ENCODE assay signal across 18 mouse cellular contexts in the genomic region with DNA sequence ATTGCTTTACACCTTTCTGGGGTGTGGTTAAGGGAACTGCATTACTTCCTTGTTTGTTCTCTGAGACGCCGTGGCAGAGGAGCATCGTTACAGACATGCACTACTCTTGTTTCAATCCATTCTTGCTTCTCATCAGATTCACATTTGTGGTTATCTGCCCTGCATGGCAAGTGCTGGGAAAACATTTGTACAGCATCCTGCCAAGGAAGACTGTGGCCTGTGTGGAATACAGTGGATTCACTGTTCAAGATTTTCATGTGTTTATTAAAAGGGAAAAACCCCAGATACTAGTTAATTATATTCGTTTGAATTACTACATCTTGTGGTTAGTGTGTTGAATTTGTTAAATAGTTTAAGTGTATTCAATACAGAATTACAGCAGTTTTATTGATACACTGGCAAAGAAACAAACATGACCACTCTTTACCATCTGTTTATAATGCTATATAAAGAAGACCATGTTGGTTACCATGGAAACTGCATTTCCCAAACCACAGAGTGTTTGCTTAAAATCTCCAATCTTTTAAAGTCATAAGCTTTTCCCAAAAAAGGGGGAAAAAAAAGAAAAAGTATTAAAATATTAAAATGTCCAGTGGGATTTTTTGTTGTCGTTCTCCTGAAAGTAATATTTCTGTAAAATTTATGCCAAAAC. TPM values are rescaled to one million over a fixed set of nuclear protein-coding genes. Genes with fewer than 3 reads are reported as not detected.
DNase-seq lines count a peak whose midpoint lies in the region; ATAC-seq and TF ChIP-seq lines count a peak whose summit lies in the region.
"Had no signal": no experiment of that assay in that cellular context is flagged by ENCODE, and none has a peak within 500 bp of the region (broad histone marks: within the 10 kb centered on the region; RNA-seq: fewer than 3 reads in every experiment).

No protein-coding gene starts in this region.

- no peak overlapping the region for H3K27ac ChIP-seq in heart, embryonic 10.5 days
- H3K27ac ChIP-seq in limb, embryonic 11.5 days (replicated peaks; ENCODE audit: low read depth, low read length), result no peak overlapping the region
- H3K27ac ChIP-seq in limb, embryonic 10.5 days, result no peak overlapping the region
- H3K27ac ChIP-seq in embryonic facial prominence, embryonic 14.5 days (replicated peaks; ENCODE audit: low read depth, low read length), result 0 out of 2 replicates have a peak overlapping the region, but pooled peaks have one; percentile 15
- H3K27ac ChIP-seq in midbrain, postnatal 0 days (ENCODE audit: low read depth, low read length), result peak overlapping the region; percentile 63
- H3K27ac ChIP-seq in thymus, adult 2 months (ENCODE audit: control insufficient read depth, insufficient read depth, low read length), result no peak overlapping the region
- H3K27ac ChIP-seq: gastrocnemius, adult 2 months; intestine, embryonic 15.5 days; kidney, postnatal 0 days; neural tube, embryonic 13.5 days had no signal

- WGBS in heart, embryonic 10.5 days, result 84% methylated on average over 5 of the region's 5 CpGs
- 84% methylated on average over 5 of the region's 5 CpGs for WGBS in limb, embryonic 11.5 days
- 90% methylated on average over 5 of the region's 5 CpGs for WGBS in limb, embryonic 10.5 days
- WGBS in embryonic facial prominence, embryonic 14.5 days, result 50% methylated on average over 5 of the region's 5 CpGs
- 51% methylated on average over 5 of the region's 5 CpGs for WGBS in midbrain, postnatal 0 days
- 78% methylated on average over 5 of the region's 5 CpGs for WGBS in thymus, adult 2 months

- DNase-seq in heart, adult 11 months, result peak; percentile 39
- DNase-seq in heart, embryonic 10.5 days (ENCODE audit: low spot score), result no peak
- DNase-seq in limb, embryonic 11.5 days (ENCODE audit: low spot score), result no peak
- no peak for DNase-seq in limb, embryonic 10.5 days (ENCODE audit: low spot score)
- peak; percentile 79 for DNase-seq in embryonic facial prominence, embryonic 14.5 days (ENCODE audit: low spot score)
- DNase-seq in midbrain, postnatal 0 days (ENCODE audit: low spot score), result peak; percentile 58
- no peak for DNase-seq in thymus, adult 2 months
- DNase-seq in gastrocnemius, postnatal 25 days, result no peak
- DNase-seq: adrenal gland, adult 2 months; cerebellum, adult 2 months; gastrocnemius, adult 2 months; heart, postnatal 14 days; left cerebral cortex, postnatal 4 days; lung, postnatal 4 days had no signal

- no peak overlapping the region for H3K4me2 ChIP-seq in limb, embryonic 11.5 days (ENCODE audit: low read depth, severe bottlenecking)
- H3K4me2 ChIP-seq in embryonic facial prominence, embryonic 14.5 days (ENCODE audit: low read depth, low read length), result no peak overlapping the region; the same call in 1 of the 2 replicates
- H3K4me2 ChIP-seq in midbrain, postnatal 0 days (ENCODE audit: low read depth, low read length, poor library complexity, severe bottlenecking), result no peak overlapping the region
- H3K4me2 ChIP-seq: intestine, embryonic 15.5 days; neural tube, embryonic 13.5 days had no signal

- no peaks in the 10 kb centered on the region for H3K36me3 ChIP-seq in heart, embryonic 10.5 days
- no peaks in the 10 kb centered on the region for H3K36me3 ChIP-seq in limb, embryonic 11.5 days (ENCODE audit: control insufficient read depth, insufficient read depth, low read length)
- no peaks in the 10 kb centered on the region for H3K36me3 ChIP-seq in limb, embryonic 10.5 days
- no peaks in the 10 kb centered on the region for H3K36me3 ChIP-seq in embryonic facial prominence, embryonic 14.5 days (ENCODE audit: control insufficient read depth, insufficient read depth, low read length)
- no peaks in the 10 kb centered on the region for H3K36me3 ChIP-seq in midbrain, postnatal 0 days (ENCODE audit: insufficient read depth, low read length)
- no peaks in the 10 kb centered on the region for H3K36me3 ChIP-seq in thymus, adult 2 months (ENCODE audit: control insufficient read depth, insufficient read depth, low read length)
- H3K36me3 ChIP-seq: intestine, embryonic 15.5 days; neural tube, embryonic 13.5 days had no signal

- no peak overlapping the region for H3K4me3 ChIP-seq in heart, embryonic 10.5 days
- no peak overlapping the region for H3K4me3 ChIP-seq in limb, embryonic 11.5 days (ENCODE audit: low read depth, low read length)
- no peak overlapping the region for H3K4me3 ChIP-seq in limb, embryonic 10.5 days
- no peak overlapping the region for H3K4me3 ChIP-seq in embryonic facial prominence, embryonic 14.5 days (ENCODE audit: low read depth, low read length)
- no peak overlapping the region for H3K4me3 ChIP-seq in midbrain, postnatal 0 days (ENCODE audit: low read depth, low read length)
- H3K4me3 ChIP-seq in thymus, adult 2 months (ENCODE audit: control insufficient read depth, insufficient read depth, low read length), result no peak overlapping the region
- H3K4me3 ChIP-seq: erythroblast, embryonic 14.5 days; gastrocnemius, adult 2 months; intestine, embryonic 15.5 days; neural tube, embryonic 13.5 days had no signal

- peaks cover 13% of the 10 kb centered on the region for H3K4me1 ChIP-seq in heart, embryonic 10.5 days
- no peaks in the 10 kb centered on the region; the same call in 1 of the 2 replicates for H3K4me1 ChIP-seq in limb, embryonic 11.5 days (ENCODE audit: control insufficient read depth, insufficient read depth, low read length)
- peaks cover 11% of the 10 kb centered on the region; the same call in 1 of the 2 replicates for H3K4me1 ChIP-seq in limb, embryonic 10.5 days
- peaks cover 5% of the 10 kb centered on the region; the same call in 1 of the 2 replicates for H3K4me1 ChIP-seq in embryonic facial prominence, embryonic 14.5 days (ENCODE audit: control insufficient read depth, insufficient read depth, low read length)
- H3K4me1 ChIP-seq in midbrain, postnatal 0 days (ENCODE audit: insufficient read depth, low read length), result peaks cover 3% of the 10 kb centered on the region
- H3K4me1 ChIP-seq in thymus, adult 2 months (replicated peaks; ENCODE audit: control insufficient read depth, insufficient read depth, low read length), result no peaks in the 10 kb centered on the region

- 0 out of 2 replicates have a peak overlapping the region, but pooled peaks have one; percentile 17 for H3K9ac ChIP-seq in limb, embryonic 11.5 days (ENCODE audit: low read length)
- H3K9ac ChIP-seq in embryonic facial prominence, embryonic 14.5 days (ENCODE audit: low read depth, low read length), result no peak overlapping the region
- no peak overlapping the region for H3K9ac ChIP-seq in midbrain, postnatal 0 days (replicated peaks; ENCODE audit: low read length, poor library complexity, severe bottlenecking)
- H3K9ac ChIP-seq: intestine, embryonic 15.5 days; neural tube, embryonic 13.5 days had no signal

- no peak for TF ChIP-seq POLR2A in thymus, adult 2 months (IDR thresholded peaks at IDR 0.05; ENCODE audit: control insufficient read depth, extremely low read depth, insufficient read depth, low read length, poor library complexity)

- no peaks in the 10 kb centered on the region for H3K27me3 ChIP-seq in heart, embryonic 10.5 days (ENCODE audit: insufficient read depth, poor library complexity, severe bottlenecking)
- no peaks in the 10 kb centered on the region for H3K27me3 ChIP-seq in limb, embryonic 11.5 days (ENCODE audit: control insufficient read depth, insufficient read depth, low read length)
- no peaks in the 10 kb centered on the region for H3K27me3 ChIP-seq in limb, embryonic 10.5 days (ENCODE audit: low read depth, poor library complexity, severe bottlenecking)
- H3K27me3 ChIP-seq in embryonic facial prominence, embryonic 14.5 days (replicated peaks; ENCODE audit: control insufficient read depth, insufficient read depth, low read length), result no peaks in the 10 kb centered on the region
- H3K27me3 ChIP-seq in midbrain, postnatal 0 days (ENCODE audit: insufficient read depth, low read length), result no peaks in the 10 kb centered on the region
- H3K27me3 ChIP-seq in thymus, adult 2 months (ENCODE audit: control insufficient read depth, insufficient read depth, low read length), result no peaks in the 10 kb centered on the region
- H3K27me3 ChIP-seq: intestine, embryonic 15.5 days had no signal

- ATAC-seq in limb, embryonic 11.5 days (ENCODE audit: insufficient number of reproducible peaks, low FRiP score, low TSS enrichment, low read depth), result no peak
- no peak for ATAC-seq in embryonic facial prominence, embryonic 14.5 days (ENCODE audit: low read depth)
- no peak for ATAC-seq in midbrain, postnatal 0 days (ENCODE audit: low FRiP score)
- ATAC-seq: intestine, embryonic 15.5 days had no signal

- no peak for TF ChIP-seq CTCF in midbrain, postnatal 0 days (IDR thresholded peaks at IDR 0.05)
- TF ChIP-seq CTCF in thymus, adult 2 months (IDR thresholded peaks at IDR 0.05; ENCODE audit: borderline replicate concordance, control insufficient read depth, extremely low read depth, insufficient read depth, low read length, poor library complexity), result no peak

- no peaks in the 10 kb centered on the region for H3K9me3 ChIP-seq in heart, embryonic 10.5 days
- no peaks in the 10 kb centered on the region for H3K9me3 ChIP-seq in limb, embryonic 11.5 days (ENCODE audit: control insufficient read depth, low read length)
- no peaks in the 10 kb centered on the region for H3K9me3 ChIP-seq in limb, embryonic 10.5 days (replicated peaks)
- no peaks in the 10 kb centered on the region for H3K9me3 ChIP-seq in embryonic facial prominence, embryonic 14.5 days (ENCODE audit: control insufficient read depth, low read length)
- H3K9me3 ChIP-seq in midbrain, postnatal 0 days (ENCODE audit: low read length), result no peaks in the 10 kb centered on the region
- H3K9me3 ChIP-seq: intestine, embryonic 15.5 days; neural tube, embryonic 13.5 days had no signal

RNA-seq across cellular contexts. Expression of a gene that starts 58.5 kb away (rescaled TPM):
- polyA plus RNA-seq in heart, embryonic 10.5 days (2016; fragmentation: Nextera tagmentation; extraction: Ambion mirVana), result 11.7 and 13.0 TPM in 2 replicates
- 12.5 and 13.4 TPM in 2 replicates for polyA plus RNA-seq in limb, embryonic 11.5 days (2014; fragmentation: Nextera tagmentation; extraction: Ambion mirVana)
- polyA plus RNA-seq in limb, embryonic 10.5 days (2016; fragmentation: Nextera tagmentation; extraction: Ambion mirVana), result 14.5 and 14.8 TPM in 2 replicates
- 8.6 and 9.5 TPM in 2 replicates for polyA plus RNA-seq in embryonic facial prominence, embryonic 14.5 days (2014; fragmentation: Nextera tagmentation; extraction: Ambion mirVana)
- total RNA-seq in midbrain, postnatal 0 days (2014; rRNA removed), result 17.6 and 19.7 TPM in 2 replicates
- polyA plus RNA-seq in midbrain, postnatal 0 days (2015; fragmentation: Nextera tagmentation; extraction: Ambion mirVana), result 16.6 and 17.6 TPM in 2 replicates
- 10.5 and 11.5 TPM in 2 replicates for polyA plus RNA-seq in thymus, adult 2 months (2012; rRNA removed)
- 10 to 100 TPM; 17.8 to 20.1 TPM for total RNA-seq in gastrocnemius, postnatal 25 days (2021)

Comparison
In these comparisons a context has a peak if more than half of its experiments do, and no peak if none do; other contexts are left out.
1. DNase-seq: peak in heart, adult 11 months (single experiment), embryonic facial prominence, embryonic 14.5 days (single experiment) and midbrain, postnatal 0 days (single experiment); none in heart, embryonic 10.5 days (single experiment), limb, embryonic 11.5 days (single experiment), limb, embryonic 10.5 days (single experiment), thymus, adult 2 months (single experiment) and gastrocnemius, postnatal 25 days (single experiment).
2. H3K27ac ChIP-seq: peak in embryonic facial prominence, embryonic 14.5 days (single experiment) and midbrain, postnatal 0 days (single experiment); none in heart, embryonic 10.5 days (single experiment), limb, embryonic 11.5 days (single experiment), limb, embryonic 10.5 days (single experiment) and thymus, adult 2 months (single experiment).